Mouse (Mus musculus): ENCODE measurements around the gene Cdpf1.
"Not testable (repeated sequence)": the region's sequence is repeated elsewhere in the genome, so short reads cannot be mapped to it uniquely, and the experiment has no call there.

Cdpf1 gene

GRCm38 (mm10) chr15:85808434-85808833, 3.1 kb downstream of the Cdpf1 start:
- no peak for DNase-seq (ENCODE audit: low read depth, low spot score)

- no peak for DNase-seq (ENCODE audit: low read depth, low spot score)
Observed at GRCm38 (mm10) chr15:85808031-85808430, 3.5 kb downstream of the Cdpf1 start.

GRCm38 (mm10) chr15:85807404-85807803, 4.1 kb downstream of the Cdpf1 start:
- DNase-seq (ENCODE audit: low read depth, low spot score) = no peak

- DNase-seq (ENCODE audit: low read depth, low spot score) = no peak
Observed at GRCm38 (mm10) chr15:85806886-85807285, 4.6 kb downstream of the Cdpf1 start.

GRCm38 (mm10) chr15:85802931-85803330, 8.6 kb downstream of the Cdpf1 start:
- no peak for DNase-seq (ENCODE audit: low read depth, low spot score)

GRCm38 (mm10) chr15:85798676-85799075, 12.8 kb downstream of the Cdpf1 start:
- no peak for DNase-seq (ENCODE audit: low read depth, low spot score)

GRCm38 (mm10) chr15:85795516-85795915, 16.0 kb downstream of the Cdpf1 start:
- DNase-seq (ENCODE audit: low read depth, low spot score) = no peak

GRCm38 (mm10) chr15:85792819-85793218, 18.7 kb downstream of the Cdpf1 start:
- no peak for DNase-seq (ENCODE audit: low read depth, low spot score)

- DNase-seq (ENCODE audit: low read depth, low spot score) = no peak
Observed at GRCm38 (mm10) chr15:85791449-85791848, 20.0 kb downstream of the Cdpf1 start.

- no peak for DNase-seq (ENCODE audit: low read depth, low spot score)
Observed at GRCm38 (mm10) chr15:85788633-85789032, 22.9 kb downstream of the Cdpf1 start.

GRCm38 (mm10) chr15:85788051-85788450, 23.4 kb downstream of the Cdpf1 start:
- no peak for DNase-seq (ENCODE audit: low read depth, low spot score)

GRCm38 (mm10) chr15:85787482-85787881, 24.0 kb downstream of the Cdpf1 start:
- DNase-seq (ENCODE audit: low read depth, low spot score) = no peak

- no peak for DNase-seq (ENCODE audit: low read depth, low spot score)
Observed at GRCm38 (mm10) chr15:85786711-85787110, 24.8 kb downstream of the Cdpf1 start.

GRCm38 (mm10) chr15:85784341-85784740, 27.2 kb downstream of the Cdpf1 start:
- no peak for DNase-seq (ENCODE audit: low read depth, low spot score)

- no peak for DNase-seq (ENCODE audit: low read depth, low spot score)
Observed at GRCm38 (mm10) chr15:85783146-85783545, 28.4 kb downstream of the Cdpf1 start.

- not testable (repeated sequence) for DNase-seq (ENCODE audit: low read depth, low spot score)
Observed at GRCm38 (mm10) chr15:85778891-85779290, 32.6 kb downstream of the Cdpf1 start.

- DNase-seq (ENCODE audit: low read depth, low spot score) = no peak
Observed at GRCm38 (mm10) chr15:85776771-85777170, 34.7 kb downstream of the Cdpf1 start.

GRCm38 (mm10) chr15:85776241-85776640, 35.3 kb downstream of the Cdpf1 start:
- no peak for DNase-seq (ENCODE audit: low read depth, low spot score)

GRCm38 (mm10) chr15:85775001-85775400, 36.5 kb downstream of the Cdpf1 start:
- no peak for DNase-seq (ENCODE audit: low read depth, low spot score)

- no peak for DNase-seq (ENCODE audit: low read depth, low spot score)
Observed at GRCm38 (mm10) chr15:85774419-85774818, 37.1 kb downstream of the Cdpf1 start.

GRCm38 (mm10) chr15:85772146-85772740, 39.3 kb downstream of the Cdpf1 start:
- no peak for DNase-seq (ENCODE audit: low read depth, low spot score)

- no peak for DNase-seq (ENCODE audit: low read depth, low spot score)
Observed at GRCm38 (mm10) chr15:85771306-85772121, 40.0 kb downstream of the Cdpf1 start.

GRCm38 (mm10) chr15:85768991-85769390, 42.5 kb downstream of the Cdpf1 start:
- DNase-seq (ENCODE audit: low read depth, low spot score) = no peak

All from CD4-positive helper T cell, adult 2 months (primary cell).